Mouse (Mus musculus) brain, embryonic 14.5 days (tissue): Measurements from ENCODE around the gene Olfr173. TPM values are rescaled to one million over a fixed set of nuclear protein-coding genes. Genes with fewer than 3 reads are reported as not detected.
A peak's percentile ranks its signal among the peaks of the same experiment; 100 is the strongest.

Experiments used
- DNase-seq: peaks from one replicate; pipeline ENCODE4 v3.0.0-alpha.2; 2011; ENCODE audit warnings: low read depth
- CTCF ChIP-seq: fragments of 200-500 bp; IDR thresholded peaks from 2 replicates; pipeline ENCODE4 v1.5.1; 2012; ENCODE audit warnings: inconsistent platforms, mild to moderate bottlenecking, moderate library complexity, borderline replicate concordance; ENCODE audit not compliant: insufficient read depth, insufficient read length; ENCODE audit errors: extremely low read depth
- POLR2A ChIP-seq: fragments of 200-500 bp; IDR thresholded peaks from 2 replicates; pipeline ENCODE4 v1.6.1; 2012; ENCODE audit warnings: mild to moderate bottlenecking, inconsistent platforms, borderline replicate concordance; ENCODE audit not compliant: poor library complexity, insufficient read depth, insufficient read length, severe bottlenecking; ENCODE audit errors: extremely low read depth
- polyA plus RNA-seq: library from polyadenylated mRNA; depleted of rRNA; stranded (reverse); fragments of >200 nt; gene quantifications from 2 replicates; pipeline ENCODE4 v1.2.3, GENCODE M21; 2012; rRNA removed

The Olfr173 gene
- not detected in 2 replicates for polyA plus RNA-seq

DNA sequence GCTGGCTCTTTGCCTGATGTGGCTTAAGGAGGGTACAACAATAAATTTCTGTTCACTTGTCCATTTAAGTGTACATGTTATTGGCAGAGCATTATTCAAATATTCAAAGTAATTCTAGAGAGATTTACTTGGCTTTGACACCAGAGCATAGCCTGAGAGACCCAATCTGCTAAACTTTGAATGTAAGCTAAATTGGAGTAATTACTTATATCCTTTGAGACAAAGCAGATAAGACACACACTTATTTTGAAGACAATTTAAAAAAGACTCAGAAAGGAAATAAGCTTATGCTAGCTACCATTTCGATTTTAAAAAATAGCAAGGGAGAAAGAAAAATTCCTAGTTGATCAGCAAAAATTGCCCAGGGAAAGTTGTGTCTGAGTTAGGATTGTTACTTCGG lies at the start of gene Olfr173:
Gene Olfr173, minus strand, starts transcription at position 101 of the 400 bp plus-strand sequence.
- no peak for DNase-seq
- TF ChIP-seq POLR2A = no peak

DNA sequence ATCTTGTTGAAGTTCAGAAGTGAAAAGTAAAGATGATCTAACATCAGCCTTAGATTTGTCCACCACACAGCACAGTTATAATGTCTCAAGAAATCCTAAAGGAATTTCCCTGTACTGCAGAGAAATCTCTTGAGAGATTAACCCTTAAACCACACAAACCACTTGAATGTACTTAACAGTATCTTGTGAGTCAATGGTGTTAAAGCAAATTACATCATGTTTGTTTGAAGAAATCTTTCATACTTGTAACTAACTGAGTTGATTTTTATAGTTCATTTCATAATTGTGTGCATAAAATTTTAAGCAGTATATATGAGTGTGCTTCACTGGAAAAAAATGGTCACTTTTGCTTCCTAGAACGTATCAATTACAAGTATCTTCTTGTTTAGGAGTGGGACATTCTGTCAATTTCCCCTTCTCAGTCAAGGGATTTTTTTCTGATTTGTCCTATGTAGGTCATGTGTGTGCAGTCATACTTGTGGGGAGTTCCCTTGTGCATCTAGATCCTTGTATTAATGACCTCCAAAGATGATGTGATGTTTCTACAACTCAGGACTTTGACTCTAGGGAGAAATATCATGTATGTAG lies 26.8 kb upstream of the Olfr173 start, which contains the start of gene Olfr175-ps1:
Gene Olfr175-ps1, minus strand, starts transcription at position 51 of the 588 bp plus-strand sequence.
- no peak for DNase-seq
- no peak for TF ChIP-seq CTCF

DNA sequence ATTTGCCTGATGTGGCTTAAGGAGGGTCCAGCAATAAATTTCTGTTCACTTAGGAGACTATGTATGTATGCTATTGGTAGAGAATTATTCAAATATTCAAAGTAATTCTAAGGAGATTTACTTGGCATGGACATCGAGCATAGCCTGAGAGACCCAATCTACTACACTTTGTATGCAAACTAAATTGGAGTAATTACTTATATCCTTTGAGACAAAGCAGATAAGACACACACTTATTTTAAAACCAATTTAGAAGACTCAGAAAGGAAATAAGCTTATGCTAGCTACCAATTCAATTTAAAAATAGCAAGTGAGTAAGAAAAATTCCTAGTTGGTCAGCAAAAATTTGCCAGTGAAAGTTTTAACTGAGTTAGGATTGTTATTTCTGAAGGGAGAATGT lies 37.0 kb downstream of the Olfr173 start, which contains the start of gene Olfr172:
Gene Olfr172, minus strand, starts transcription at position 101 of the 400 bp plus-strand sequence.
- TF ChIP-seq CTCF (no peak), POLR2A (no peak)
- DNase-seq = no peak

GRCm38 (mm10) chr16:58756191-58756590 lies 43.9 kb downstream of the Olfr173 start:
- TF ChIP-seq CTCF (no peak), POLR2A (no peak)
- no peak for DNase-seq

- TF ChIP-seq POLR2A (no peak), CTCF (peak; percentile 38; the same call in 1 of the 2 replicates)
- DNase-seq = peak; percentile 39
Observed at GRCm38 (mm10) chr16:58751314-58751713, 48.8 kb downstream of the Olfr173 start.

DNA sequence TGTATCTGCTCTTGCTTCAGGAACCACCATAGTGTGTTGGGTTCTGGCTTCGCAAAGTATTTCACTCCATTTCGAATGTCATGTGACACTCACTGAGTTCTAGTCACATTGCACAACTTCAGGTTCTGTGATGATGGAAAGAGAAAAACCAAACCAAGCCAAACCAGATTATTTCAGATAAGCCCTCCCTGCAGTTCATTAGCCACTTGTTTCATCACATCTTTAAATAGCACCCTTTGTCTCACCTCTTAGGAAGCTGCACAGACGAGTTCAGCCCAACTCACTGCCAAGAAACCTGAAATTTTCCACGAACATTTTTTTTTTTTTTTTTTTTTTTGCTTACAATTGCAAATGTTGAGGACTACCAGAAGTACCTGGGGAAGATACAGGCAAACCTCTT lies 53.4 kb downstream of the Olfr173 start:
- no peak for DNase-seq
- TF ChIP-seq CTCF = no peak
- no peak for TF ChIP-seq POLR2A

Other genes with a start within 250 kb of the Olfr173 start
- not detected in 2 replicates for gene Gm813, start 183.3 kb downstream of the Olfr173 start, polyA plus RNA-seq
- not detected in 2 replicates for gene E330017A01Rik, start 161.5 kb downstream of the Olfr173 start, polyA plus RNA-seq
- 13.4 and 13.9 TPM in 2 replicates for gene Cpox, start 130.0 kb downstream of the Olfr173 start, polyA plus RNA-seq
- 0.05 and 0.25 TPM in 2 replicates for gene Gpr15, start 81.2 kb downstream of the Olfr173 start, polyA plus RNA-seq
- gene Cldnd1, start 72.4 kb downstream of the Olfr173 start, polyA plus RNA-seq = 102 and 108 TPM in 2 replicates
- gene Olfr172, start 37.1 kb downstream of the Olfr173 start, polyA plus RNA-seq = not detected in 2 replicates
- gene Olfr175-ps1, start 26.5 kb upstream of the Olfr173 start, polyA plus RNA-seq = not detected in 2 replicates
- gene Olfr177, start 74.5 kb upstream of the Olfr173 start, polyA plus RNA-seq = not detected in 2 replicates
- not detected in 2 replicates for gene Olfr178, start 91.8 kb upstream of the Olfr173 start, polyA plus RNA-seq
- gene Olfr181, start 128.5 kb upstream of the Olfr173 start, polyA plus RNA-seq = not detected in 2 replicates
- not detected in 2 replicates for gene Olfr180, start 129.1 kb upstream of the Olfr173 start, polyA plus RNA-seq
- gene Olfr183, start 195.1 kb upstream of the Olfr173 start, polyA plus RNA-seq = not detected in 2 replicates
- gene Olfr186, start 230.0 kb upstream of the Olfr173 start, polyA plus RNA-seq = not detected in 2 replicates
- gene Olfr187, start 239.5 kb upstream of the Olfr173 start, polyA plus RNA-seq = not detected in 2 replicates